Mouse (Mus musculus) liver, adult 2 months (tissue): ENCODE measurements around the gene Ppp1r15b. TPM values are rescaled to one million over a fixed set of nuclear protein-coding genes. Genes with fewer than 3 reads are reported as not detected.
A peak's percentile ranks its signal among the peaks of the same experiment; 100 is the strongest.

Experiments
- DNase-seq: peaks from one replicate; pipeline ENCODE4 v3.0.0-alpha.2; 2011; ENCODE audit warnings: low read depth, low spot score; ENCODE audit errors: extremely low read depth
- H3K27ac ChIP-seq: fragments of 200-500 bp; replicated peaks from 2 replicates; pipeline ENCODE4 v1.5.1; 2012; ENCODE audit warnings: low read depth, mild to moderate bottlenecking, control low read depth, inconsistent platforms, low read length; ENCODE audit not compliant: insufficient read depth
- H3K27me3 ChIP-seq: fragments of 200-500 bp; 2 replicates; pipeline ENCODE4 v1.6.1; 2012; ENCODE audit warnings: mild to moderate bottlenecking, moderate library complexity, low read length, inconsistent platforms; ENCODE audit not compliant: control insufficient read depth, insufficient read depth
- H3K36me3 ChIP-seq: fragments of 200-500 bp; 2 replicates; pipeline ENCODE4 v1.6.1; 2012; ENCODE audit warnings: low read length, inconsistent platforms; ENCODE audit not compliant: control insufficient read depth, insufficient read depth
- H3K4me1 ChIP-seq: fragments of 200-500 bp; 2 replicates; pipeline ENCODE4 v1.6.1; 2011; ENCODE audit warnings: low read length; ENCODE audit not compliant: control insufficient read depth, insufficient read depth
- H3K4me3 ChIP-seq: fragments of 200-500 bp; 2 replicates; pipeline ENCODE4 v1.5.1; 2011; ENCODE audit warnings: low read depth, mild to moderate bottlenecking, control low read depth, low read length, moderate library complexity; ENCODE audit not compliant: insufficient read depth
- H3K79me2 ChIP-seq: fragments of 200-500 bp; 2 replicates; pipeline ENCODE4 v1.6.1; 2012; ENCODE audit warnings: inconsistent platforms, mild to moderate bottlenecking, low read length, moderate library complexity; ENCODE audit not compliant: control insufficient read depth, insufficient read depth
- H3K9ac ChIP-seq: fragments of 200-500 bp; 2 replicates; pipeline ENCODE4 v1.6.1; 2012; ENCODE audit warnings: low read depth, mild to moderate bottlenecking, control low read depth, inconsistent platforms, low read length
- CTCF ChIP-seq: fragments of 200-500 bp; IDR thresholded peaks from 2 replicates; pipeline ENCODE4 v1.5.1; 2011; ENCODE audit warnings: low read depth, low read length, control low read depth
- POLR2A ChIP-seq: fragments of 200-500 bp; IDR thresholded peaks from 2 replicates; pipeline ENCODE4 v1.6.1; 2011; ENCODE audit warnings: low read length, control low read depth; ENCODE audit not compliant: insufficient read depth; ENCODE audit errors: extremely low read depth
- WGBS: fragments of 180-500 bp; shearing (Covaris S2); methylation state at CpG from one replicate; pipeline ENCODE4 v1.1.7; 2018; 5-methylcytosine and 5-hydroxymethylcytosine counted together
- polyA plus RNA-seq: library from polyadenylated mRNA; depleted of rRNA; stranded (reverse); fragments of >200 nt; gene quantifications from 2 replicates; pipeline ENCODE4 v1.2.3, GENCODE M21; 2012; rRNA removed
- total RNA-seq: library from RNA; depleted of rRNA; stranded (reverse); fragments of >200 nt; gene quantifications from 2 replicates; pipeline ENCODE4 v1.2.3, GENCODE M21; 2014; rRNA removed

Gene Ppp1r15b
- total RNA-seq (43.3 and 48.6 TPM in 2 replicates), polyA plus RNA-seq (24.0 and 24.8 TPM in 2 replicates)

- Histone ChIP-seq H3K36me3 (peaks cover 7% of the 10 kb centered on the region), H3K27me3 (no peaks in the 10 kb centered on the region), H3K9ac (peak within 1 kb of the TSS; percentile 96), H3K4me1 (peaks cover 11% of the 10 kb centered on the region), H3K27ac (peak within 1 kb of the TSS; percentile 94), H3K79me2 (peaks cover 31% of the 10 kb centered on the region; the same call in 1 of the 2 replicates), H3K4me3 (peak within 1 kb of the TSS; percentile 91)
- no peak for TF ChIP-seq CTCF
- TF ChIP-seq POLR2A, result peak; percentile 93
- peak; percentile 95 for DNase-seq
- WGBS, result 1% methylated on average over 72 of the region's 72 CpGs
Measured at GRCm38 (mm10) chr1:133130638-133131560, at the start of gene Ppp1r15b. Ppp1r15b (plus strand) TSS chr1:133131143.

GRCm38 (mm10) chr1:133083003-133083546 is 47.9 kb upstream of the Ppp1r15b start:
- TF ChIP-seq POLR2A (no peak), CTCF (no peak)
- no peak for DNase-seq
- Histone ChIP-seq H3K27me3 (no peaks in the 10 kb centered on the region), H3K9ac (no peak overlapping the region), H3K4me3 (no peak overlapping the region), H3K36me3 (no peaks in the 10 kb centered on the region), H3K79me2 (no peaks in the 10 kb centered on the region), H3K27ac (no peak overlapping the region), H3K4me1 (0 out of 2 replicates have a peak, but pooled peaks cover 3% of the 10 kb centered on the region)
- 90% methylated on average over 5 of the region's 5 CpGs for WGBS

- no peaks in the 10 kb centered on the region for H3K27me3 ChIP-seq
- no peak overlapping the region for H3K9ac ChIP-seq
- no peak overlapping the region for H3K4me3 ChIP-seq
- H3K27ac ChIP-seq, result no peak overlapping the region
- H3K4me1 ChIP-seq, result 0 out of 2 replicates have a peak, but pooled peaks cover 3% of the 10 kb centered on the region
- TF ChIP-seq POLR2A (no peak), CTCF (no peak)
- no peaks in the 10 kb centered on the region for H3K79me2 ChIP-seq
- no peaks in the 10 kb centered on the region for H3K36me3 ChIP-seq
- no peak for DNase-seq
- 57% methylated on average over 11 of the region's 11 CpGs for whole genome bisulfite sequencing
Measured at GRCm38 (mm10) chr1:133083942-133084625, 46.9 kb upstream of the Ppp1r15b start.

- Histone ChIP-seq H3K9ac (no peak overlapping the region), H3K4me3 (no peak overlapping the region), H3K27ac (no peak overlapping the region), H3K36me3 (no peaks in the 10 kb centered on the region), H3K4me1 (0 out of 2 replicates have a peak, but pooled peaks cover 3% of the 10 kb centered on the region), H3K27me3 (no peaks in the 10 kb centered on the region), H3K79me2 (no peaks in the 10 kb centered on the region)
- WGBS, result 54% methylated on average over 14 of the region's 14 CpGs
- TF ChIP-seq POLR2A (no peak), CTCF (no peak)
- no peak for DNase-seq
Measured at GRCm38 (mm10) chr1:133084708-133085416, 46.1 kb upstream of the Ppp1r15b start.

GRCm38 (mm10) chr1:133085417-133085742 is 45.6 kb upstream of the Ppp1r15b start:
- Histone ChIP-seq H3K27ac (no peak overlapping the region), H3K79me2 (no peaks in the 10 kb centered on the region), H3K4me1 (0 out of 2 replicates have a peak, but pooled peaks cover 3% of the 10 kb centered on the region), H3K9ac (no peak overlapping the region), H3K36me3 (no peaks in the 10 kb centered on the region), H3K4me3 (no peak overlapping the region), H3K27me3 (no peaks in the 10 kb centered on the region)
- DNase-seq, result peak; percentile 15
- 47% methylated on average over 8 of the region's 8 CpGs for WGBS
- TF ChIP-seq CTCF (no peak), POLR2A (no peak)
